Mouse (Mus musculus) MEL (cell line): ENCODE data around the gene Per2. TPM values are rescaled to one million over a fixed set of nuclear protein-coding genes. Genes with fewer than 3 reads are reported as not detected.

Source experiments
- DNase-seq: peaks from one replicate; pipeline ENCODE4 v3.0.0; 2011; ENCODE audit warnings: low read depth, low spot score
- H3K27ac ChIP-seq: 2 replicates; pipeline ENCODE4 v1.5.1; 2012; ENCODE audit warnings: low read depth, mild to moderate bottlenecking, control low read depth, low read length, moderate library complexity; ENCODE audit not compliant: control insufficient read depth
- H3K27me3 ChIP-seq, 2 experiments: fragments of 150-350 bp in 1 of 2; sonication (generic) in 1 of 2; 2 replicates each; pipeline ENCODE4 v1.6.1; 2012; ENCODE audit warnings: low read length in 2 of 2, mild to moderate bottlenecking in 2 of 2, improper control_type of control experiment in 1 of 2, moderate library complexity in 1 of 2; ENCODE audit not compliant: insufficient read depth in 2 of 2, control insufficient read depth in 1 of 2
- H3K36me3 ChIP-seq, 2 experiments: 2 replicates each; pipeline ENCODE4 v1.6.1; 2012 to 2014; ENCODE audit warnings: low read length in 2 of 2, improper control_type of control experiment in 1 of 2, inconsistent platforms in 1 of 2, mild to moderate bottlenecking in 1 of 2; ENCODE audit not compliant: insufficient read depth in 2 of 2, control insufficient read depth in 1 of 2
- H3K4me1 ChIP-seq, 2 experiments: fragments of 150-350 bp in 1 of 2; sonication (generic) in 1 of 2; 2 replicates each; pipeline ENCODE4 v1.6.1; 2012; ENCODE audit warnings: low read length in 2 of 2, improper control_type of control experiment in 1 of 2, mild to moderate bottlenecking in 1 of 2; ENCODE audit not compliant: insufficient read depth in 2 of 2, control insufficient read depth in 1 of 2
- H3K4me3 ChIP-seq, 2 experiments: fragments of 150-350 bp in 1 of 2; sonication (generic) in 1 of 2; 2 replicates each; pipeline ENCODE4 v1.5.1; 2012; ENCODE audit warnings: low read depth in 2 of 2, low read length in 2 of 2, mild to moderate bottlenecking in 2 of 2, moderate library complexity in 2 of 2, control low read depth in 1 of 2, improper control_type of control experiment in 1 of 2; ENCODE audit not compliant: control insufficient read depth in 1 of 2, insufficient read depth in 1 of 2
- H3K79me2 ChIP-seq: 2 replicates; pipeline ENCODE4 v1.6.1; 2012; ENCODE audit warnings: mild to moderate bottlenecking, low read length, moderate library complexity; ENCODE audit not compliant: control insufficient read depth, poor library complexity, insufficient read depth
- H3K9ac ChIP-seq: 2 replicates; pipeline ENCODE4 v1.6.1; 2012; ENCODE audit warnings: low read depth, mild to moderate bottlenecking, control low read depth, low read length, moderate library complexity; ENCODE audit not compliant: control insufficient read depth, poor library complexity, severe bottlenecking
- H3K9me3 ChIP-seq: fragments of 150-350 bp; sonication (generic); replicated peaks from 2 replicates; pipeline ENCODE4 v1.6.1; 2012; ENCODE audit warnings: mild to moderate bottlenecking, low read length, improper control_type of control experiment, moderate library complexity; ENCODE audit not compliant: insufficient read depth
- BHLHE40 ChIP-seq: IDR thresholded peaks from 2 replicates; pipeline ENCODE4 v1.6.1; 2012; ENCODE audit warnings: low read depth, mild to moderate bottlenecking, inconsistent platforms, low read length, improper control_type of control experiment, borderline replicate concordance
- CTCF ChIP-seq, 3 experiments: IDR thresholded peaks in 2 of 3; conservative IDR thresholded peaks in 1 of 3; 2 replicates each; pipeline ENCODE4 v1.5.1; 2011 to 2012; ENCODE audit warnings: low read length in 3 of 3, low read depth in 2 of 3, mild to moderate bottlenecking in 2 of 3, improper control_type of control experiment in 1 of 3, inconsistent platforms in 1 of 3, mixed read lengths in 1 of 3, moderate library complexity in 1 of 3; ENCODE audit not compliant: control insufficient read depth in 1 of 3, insufficient read depth in 1 of 3, poor library complexity in 1 of 3, severe bottlenecking in 1 of 3
- ELF1 ChIP-seq: IDR thresholded peaks from 2 replicates; pipeline ENCODE4 v1.6.1; 2014; ENCODE audit warnings: low read depth, mild to moderate bottlenecking, inconsistent platforms, low read length, improper control_type of control experiment, moderate library complexity
- EP300 ChIP-seq, 2 experiments: IDR thresholded peaks; 2 replicates each; pipeline ENCODE4 v1.6.1; 2011; ENCODE audit warnings: improper control_type of control experiment in 2 of 2, low read length in 2 of 2, low read depth in 1 of 2, mild to moderate bottlenecking in 1 of 2
- ETS1 ChIP-seq: IDR thresholded peaks from 2 replicates; pipeline ENCODE4 v1.6.1; 2012; ENCODE audit warnings: low read depth, mild to moderate bottlenecking, inconsistent platforms, low read length, improper control_type of control experiment, moderate library complexity
- GATA1 ChIP-seq: IDR thresholded peaks from 2 replicates; pipeline ENCODE4 v1.6.1; 2011; ENCODE audit warnings: low read depth, low read length, improper control_type of control experiment
- HCFC1 ChIP-seq: IDR thresholded peaks from 2 replicates; pipeline ENCODE4 v1.6.1; 2012; ENCODE audit warnings: low read depth, mild to moderate bottlenecking, inconsistent platforms, low read length, improper control_type of control experiment, moderate library complexity
- MAFK ChIP-seq: IDR thresholded peaks from 2 replicates; pipeline ENCODE4 v1.6.1; 2011; ENCODE audit warnings: low read depth, mild to moderate bottlenecking, low read length, improper control_type of control experiment, borderline replicate concordance
- MAZ ChIP-seq: IDR thresholded peaks from 2 replicates; pipeline ENCODE4 v1.6.1; 2012; ENCODE audit warnings: low read depth, mild to moderate bottlenecking, inconsistent platforms, low read length, improper control_type of control experiment
- MXI1 ChIP-seq: IDR thresholded peaks from 2 replicates; pipeline ENCODE4 v1.6.1; 2011; ENCODE audit warnings: mild to moderate bottlenecking, low read depth, low read length, improper control_type of control experiment
- MYB ChIP-seq: IDR thresholded peaks from 2 replicates; pipeline ENCODE4 v1.6.1; 2011; ENCODE audit warnings: mild to moderate bottlenecking, low read depth, low read length, improper control_type of control experiment
- MYC ChIP-seq: IDR thresholded peaks from 2 replicates; pipeline ENCODE4 v1.6.1; 2011; ENCODE audit warnings: low read depth, mild to moderate bottlenecking, low read length, improper control_type of control experiment, moderate library complexity
- NELFE ChIP-seq: IDR thresholded peaks from 2 replicates; pipeline ENCODE4 v1.6.1; 2011; ENCODE audit warnings: low read depth, low read length, improper control_type of control experiment
- POLR2A ChIP-seq, 2 experiments: IDR thresholded peaks; 2 replicates each; pipeline ENCODE4 v1.6.1; 2011 to 2012; ENCODE audit warnings: low read length in 2 of 2, mild to moderate bottlenecking in 2 of 2, control low read depth in 1 of 2, improper control_type of control experiment in 1 of 2, low read depth in 1 of 2, moderate library complexity in 1 of 2; ENCODE audit not compliant: control insufficient read depth in 1 of 2, insufficient read depth in 1 of 2, poor library complexity in 1 of 2
- POLR2AphosphoS5 ChIP-seq: IDR thresholded peaks from 2 replicates; pipeline ENCODE4 v1.6.1; 2012; ENCODE audit warnings: low read depth, borderline replicate concordance, mild to moderate bottlenecking, inconsistent platforms, low read length, moderate library complexity, mixed read lengths
- TAL1 ChIP-seq: IDR thresholded peaks from 2 replicates; pipeline ENCODE4 v1.6.1; 2012; ENCODE audit warnings: mild to moderate bottlenecking, inconsistent platforms, low read length, moderate library complexity, mixed read lengths
- TCF12 ChIP-seq: IDR thresholded peaks from 2 replicates; pipeline ENCODE4 v1.6.1; 2014; ENCODE audit warnings: low read depth, mild to moderate bottlenecking, inconsistent platforms, low read length, improper control_type of control experiment, moderate library complexity
- UBTF ChIP-seq: IDR thresholded peaks from 2 replicates; pipeline ENCODE4 v1.6.1; 2012; ENCODE audit warnings: low read depth, mild to moderate bottlenecking, inconsistent platforms, low read length, improper control_type of control experiment, moderate library complexity, borderline replicate concordance; ENCODE audit not compliant: insufficient read depth
- USF1 ChIP-seq: IDR thresholded peaks from 2 replicates; pipeline ENCODE4 v1.6.1; 2014; ENCODE audit warnings: low read depth, mild to moderate bottlenecking, inconsistent platforms, low read length, improper control_type of control experiment, moderate library complexity
- USF2 ChIP-seq, 2 experiments: IDR thresholded peaks; 2 replicates each; pipeline ENCODE4 v1.6.1; 2011 to 2012; ENCODE audit warnings: improper control_type of control experiment in 2 of 2, low read length in 2 of 2, borderline replicate concordance in 1 of 2, inconsistent platforms in 1 of 2, low read depth in 1 of 2, mild to moderate bottlenecking in 1 of 2; ENCODE audit not compliant: insufficient read depth in 1 of 2
- ZC3H11A ChIP-seq: IDR thresholded peaks from 2 replicates; pipeline ENCODE4 v1.6.1; 2012; ENCODE audit warnings: low read depth, mild to moderate bottlenecking, inconsistent platforms, low read length, improper control_type of control experiment
- ZMIZ1 ChIP-seq: IDR thresholded peaks from 2 replicates; pipeline ENCODE4 v1.6.1; 2012; ENCODE audit warnings: low read depth, mild to moderate bottlenecking, inconsistent platforms, low read length, improper control_type of control experiment, moderate library complexity
- ZNF384 ChIP-seq: IDR thresholded peaks from 2 replicates; pipeline ENCODE4 v1.6.1; 2012; ENCODE audit warnings: low read depth, mild to moderate bottlenecking, inconsistent platforms, low read length, improper control_type of control experiment
- polyA plus RNA-seq, 2 experiments: library from polyadenylated mRNA; stranded (reverse) in 1 of 2; unstranded in 1 of 2; fragments of >175 nt in 1 of 2; fragments of >200 nt in 1 of 2; gene quantifications; 2 replicates each; pipeline versions ENCODE4 v1.2.1 to v1.2.4; 2012; ENCODE audit warnings: low replicate concordance in 2 of 2, low read depth in 1 of 2; ENCODE audit not compliant: insufficient read length in 2 of 2, insufficient read depth in 1 of 2, missing spikeins in 1 of 2
- total RNA-seq: library from RNA; depleted of rRNA; stranded (reverse); fragments of 300-350 nt; gene quantifications from 2 replicates; pipeline ENCODE4 v1.2.3, GENCODE M21; 2012

Gene Per2
- total and polyA plus RNA-seq, 3 experiments, result 4.3 to 8.3 TPM; not detected in 1

- no peaks in the 10 kb centered on the region for H3K79me2 ChIP-seq
- H3K4me3 ChIP-seq, result no peak overlapping the region
- TF ChIP-seq POLR2A (IDR thresholded peaks at IDR 0.05; ENCODE audit: control insufficient read depth in 1 of 2, insufficient read depth in 1 of 2, low read depth in 1 of 2, low read length in 2 of 2, poor library complexity in 1 of 2), result no peak
- TF ChIP-seq HCFC1, result no peak
- TF ChIP-seq TCF12, result no peak
- TF ChIP-seq ZMIZ1, result no peak
- no peak for TF ChIP-seq CTCF (IDR thresholded peaks at IDR 0.05 in 2 of 3, conservative IDR thresholded peaks at IDR 0.05 in 1 of 3; ENCODE audit: control insufficient read depth in 1 of 3, insufficient read depth in 1 of 3, low read depth in 2 of 3, low read length in 3 of 3, poor library complexity in 1 of 3, severe bottlenecking in 1 of 3)
- TF ChIP-seq GATA1, result no peak
- TF ChIP-seq UBTF, result no peak
- no peak for TF ChIP-seq ELF1
- no peak for TF ChIP-seq ETS1
- no peak for TF ChIP-seq MXI1
- TF ChIP-seq MYC, result no peak
- no peak for TF ChIP-seq MYB
- no peak for TF ChIP-seq TAL1
- TF ChIP-seq USF1, result no peak
- no peak for TF ChIP-seq POLR2AphosphoS5
- no peak for TF ChIP-seq ZNF384
- no peak for TF ChIP-seq NELFE
- no peak for TF ChIP-seq ZC3H11A
- no peak for TF ChIP-seq MAFK
- TF ChIP-seq USF2 (IDR thresholded peaks at IDR 0.05; ENCODE audit: borderline replicate concordance in 1 of 2, insufficient read depth in 1 of 2, low read depth in 1 of 2, low read length in 2 of 2), result no peak
- DNase-seq, result no peak
- H3K36me3 ChIP-seq, result no peaks in the 10 kb centered on the region; a peak in 2 of 4 replicates
- no peaks in the 10 kb centered on the region for H3K4me1 ChIP-seq
- no peak overlapping the region for H3K9ac ChIP-seq
- H3K9me3 ChIP-seq, result no peaks in the 10 kb centered on the region
- no peaks in the 10 kb centered on the region for H3K27me3 ChIP-seq
- H3K27ac ChIP-seq, result no peak overlapping the region
These were observed 24.2 kb downstream of the Per2 start for GRCm38 (mm10) chr1:91434905-91435304.

DNA sequence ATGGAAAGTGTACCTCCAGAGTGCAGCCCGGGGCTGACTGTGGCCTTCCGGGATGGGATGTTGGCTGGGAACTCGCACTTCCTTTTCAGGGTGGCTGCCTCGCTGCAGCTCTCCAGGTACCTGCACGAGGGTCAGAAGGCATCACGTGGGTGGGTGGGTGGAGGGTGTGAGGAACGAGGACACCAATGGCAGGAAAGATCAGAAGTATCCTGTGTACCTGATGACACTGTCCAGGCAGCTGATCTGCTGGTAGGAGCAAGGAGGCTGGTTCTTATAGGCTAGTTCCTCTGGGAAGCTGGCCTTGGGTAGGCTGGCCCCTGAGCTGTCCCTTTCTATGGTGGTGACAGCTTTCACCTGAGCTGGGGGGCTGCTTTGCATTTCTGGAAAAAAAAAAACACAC lies 28.4 kb downstream of the Per2 start:
- H3K36me3 ChIP-seq, result no peaks in the 10 kb centered on the region; a peak in 1 of 4 replicates

More for the DNA sequence above, 28.4 kb downstream of the Per2 start:
- H3K9me3 ChIP-seq, result no peaks in the 10 kb centered on the region
- H3K27me3 ChIP-seq, result no peaks in the 10 kb centered on the region
- H3K9ac ChIP-seq, result no peak overlapping the region
- DNase-seq, result no peak
- no peak overlapping the region for H3K4me3 ChIP-seq
- H3K27ac ChIP-seq, result no peak overlapping the region
- TF ChIP-seq POLR2AphosphoS5 (no peak), BHLHE40 (no peak), EP300 (IDR thresholded peaks at IDR 0.05; ENCODE audit: low read depth in 1 of 2, low read length in 2 of 2) (no peak), MYB (no peak), MAZ (no peak), ETS1 (no peak), ELF1 (no peak), NELFE (no peak), ZMIZ1 (no peak), CTCF (IDR thresholded peaks at IDR 0.05 in 2 of 3, conservative IDR thresholded peaks at IDR 0.05 in 1 of 3; ENCODE audit: control insufficient read depth in 1 of 3, insufficient read depth in 1 of 3, low read depth in 2 of 3, low read length in 3 of 3, poor library complexity in 1 of 3, severe bottlenecking in 1 of 3) (no peak)
- no peaks in the 10 kb centered on the region for H3K4me1 ChIP-seq
- no peaks in the 10 kb centered on the region for H3K79me2 ChIP-seq
